Mouse (Mus musculus) macrophage (primary cell): ENCODE data around the gene Igdcc4. TPM values are rescaled to one million over a fixed set of nuclear protein-coding genes. Genes with fewer than 3 reads are reported as not detected.

Source experiments
- H3K27ac ChIP-seq: fragments of 350-480 bp; formaldehyde crosslinking; 2 replicates; pipeline ENCODE4 v1.9.0; 2021
- H3K36me3 ChIP-seq: fragments of 350-480 bp; formaldehyde crosslinking; 2 replicates; pipeline ENCODE4 v1.9.0; 2021; ENCODE audit errors: inconsistent target
- H3K4me3 ChIP-seq: fragments of 350-480 bp; formaldehyde crosslinking; 2 replicates; pipeline ENCODE4 v1.9.0; 2021; ENCODE audit errors: inconsistent target
- H3K79me2 ChIP-seq: fragments of 350-480 bp; formaldehyde crosslinking; 2 replicates; pipeline ENCODE4 v1.9.0; 2021; ENCODE audit errors: inconsistent target
- WGBS: methylation state at CpG from one replicate; pipeline ENCODE4 v1.1.7; 2026; ENCODE audit warnings: inconsistent platforms; ENCODE audit not compliant: missing documents; 5-methylcytosine and 5-hydroxymethylcytosine counted together
- polyA plus RNA-seq: library from polyadenylated mRNA; stranded (reverse); fragments of 250-400 nt; gene quantifications from 3 replicates; pipeline ENCODE4 v1.2.4, GENCODE M21; 2018; ENCODE audit warnings: inconsistent platforms

Gene Igdcc4
- polyA plus RNA-seq, 1 experiment from 2014 or later: 0.07 TPM

- 18% methylated on average over 25 of the region's 25 CpGs for WGBS
- Histone ChIP-seq H3K4me3 (no peak overlapping the region), H3K79me2 (no peaks in the 10 kb centered on the region), H3K36me3 (no peaks in the 10 kb centered on the region), H3K27ac (no peak overlapping the region)
Observed at GRCm38 (mm10) chr9:65128123-65128815, 27.0 kb downstream of the Igdcc4 start.

- WGBS: 16% methylated on average over 5 of the region's 5 CpGs
- Histone ChIP-seq H3K36me3 (no peaks in the 10 kb centered on the region), H3K4me3 (no peak overlapping the region), H3K79me2 (no peaks in the 10 kb centered on the region), H3K27ac (no peak overlapping the region)
Observed at GRCm38 (mm10) chr9:65131717-65132116, 30.4 kb downstream of the Igdcc4 start.

GRCm38 (mm10) chr9:65133739-65134138 lies 32.5 kb downstream of the Igdcc4 start:
- Histone ChIP-seq H3K36me3 (no peaks in the 10 kb centered on the region), H3K27ac (no peak overlapping the region), H3K4me3 (no peak overlapping the region), H3K79me2 (no peaks in the 10 kb centered on the region)
- WGBS: 26% methylated on average over 5 of the region's 10 CpGs

GRCm38 (mm10) chr9:65135126-65135525 lies 33.8 kb downstream of the Igdcc4 start:
- Histone ChIP-seq H3K79me2 (no peaks in the 10 kb centered on the region), H3K4me3 (no peak overlapping the region), H3K36me3 (no peaks in the 10 kb centered on the region), H3K27ac (no peak overlapping the region)
- WGBS: 98% methylated on average over 4 of the region's 4 CpGs

- H3K27ac ChIP-seq: no peak overlapping the region
- H3K79me2 ChIP-seq: no peaks in the 10 kb centered on the region
- H3K36me3 ChIP-seq: no peaks in the 10 kb centered on the region
- no peak overlapping the region for H3K4me3 ChIP-seq
- 11% methylated on average over 8 of the region's 8 CpGs for WGBS
Observed at GRCm38 (mm10) chr9:65140491-65140890, 39.2 kb downstream of the Igdcc4 start.

GRCm38 (mm10) chr9:65140936-65141305 lies 39.6 kb downstream of the Igdcc4 start, which contains the start of gene Igdcc3:
Igdcc3 (plus strand) TSS chr9:65141189.
- no peak within 1 kb of the TSS for H3K4me3 ChIP-seq
- no peak within 1 kb of the TSS for H3K27ac ChIP-seq
- H3K36me3 ChIP-seq: no peaks in the 10 kb centered on the region
- no peaks in the 10 kb centered on the region for H3K79me2 ChIP-seq
- WGBS: 2% methylated on average over 38 of the region's 48 CpGs

GRCm38 (mm10) chr9:65141306-65141975 lies 40.2 kb downstream of the Igdcc4 start:
- Histone ChIP-seq H3K27ac (no peak overlapping the region), H3K79me2 (no peaks in the 10 kb centered on the region), H3K4me3 (no peak overlapping the region), H3K36me3 (no peaks in the 10 kb centered on the region)
- WGBS: 1% methylated on average over 68 of the region's 73 CpGs

- Histone ChIP-seq H3K4me3 (no peak overlapping the region), H3K36me3 (no peaks in the 10 kb centered on the region), H3K27ac (no peak overlapping the region), H3K79me2 (no peaks in the 10 kb centered on the region)
- 3% methylated on average over 17 of the region's 17 CpGs for WGBS
Observed at GRCm38 (mm10) chr9:65141976-65142318, 40.7 kb downstream of the Igdcc4 start.

- H3K27ac ChIP-seq: no peak overlapping the region
- H3K4me3 ChIP-seq: no peak overlapping the region
- no peaks in the 10 kb centered on the region for H3K36me3 ChIP-seq
- 11% methylated on average over 8 of the region's 8 CpGs for WGBS
- no peaks in the 10 kb centered on the region for H3K79me2 ChIP-seq
Observed at GRCm38 (mm10) chr9:65142399-65142798, 41.1 kb downstream of the Igdcc4 start.

- WGBS: 83% methylated on average over 4 of the region's 5 CpGs
- no peak overlapping the region for H3K27ac ChIP-seq
- H3K36me3 ChIP-seq: no peaks in the 10 kb centered on the region
- no peak overlapping the region for H3K4me3 ChIP-seq
- H3K79me2 ChIP-seq: no peaks in the 10 kb centered on the region
Observed at GRCm38 (mm10) chr9:65146001-65146400, 44.7 kb downstream of the Igdcc4 start.

- H3K79me2 ChIP-seq: no peaks in the 10 kb centered on the region
- H3K27ac ChIP-seq: no peak overlapping the region
- 81% methylated on average over 7 of the region's 7 CpGs for WGBS
- H3K36me3 ChIP-seq: no peaks in the 10 kb centered on the region
- H3K4me3 ChIP-seq: no peak overlapping the region
Observed at GRCm38 (mm10) chr9:65148507-65148906, 47.2 kb downstream of the Igdcc4 start.

GRCm38 (mm10) chr9:65152711-65153330 lies 51.5 kb downstream of the Igdcc4 start:
- no peaks in the 10 kb centered on the region for H3K79me2 ChIP-seq
- no peak overlapping the region for H3K27ac ChIP-seq
- no peaks in the 10 kb centered on the region for H3K36me3 ChIP-seq
- no peak overlapping the region for H3K4me3 ChIP-seq
- WGBS: 82% methylated on average over 6 of the region's 6 CpGs

- H3K27ac ChIP-seq: no peak overlapping the region
- 85% methylated on average over 5 of the region's 5 CpGs for WGBS
- no peak overlapping the region for H3K4me3 ChIP-seq
- no peaks in the 10 kb centered on the region for H3K36me3 ChIP-seq
- no peaks in the 10 kb centered on the region for H3K79me2 ChIP-seq
Observed at GRCm38 (mm10) chr9:65153331-65153711, 52.0 kb downstream of the Igdcc4 start.

- Histone ChIP-seq H3K4me3 (no peak overlapping the region), H3K27ac (no peak overlapping the region), H3K36me3 (no peaks in the 10 kb centered on the region), H3K79me2 (no peaks in the 10 kb centered on the region)
- 90% methylated on average over 9 of the region's 9 CpGs for WGBS
Observed at GRCm38 (mm10) chr9:65154692-65155455, 53.6 kb downstream of the Igdcc4 start.

- Histone ChIP-seq H3K27ac (no peak overlapping the region), H3K36me3 (no peaks in the 10 kb centered on the region), H3K4me3 (no peak overlapping the region), H3K79me2 (no peaks in the 10 kb centered on the region)
- WGBS: 10% methylated on average over 8 of the region's 8 CpGs
Observed at GRCm38 (mm10) chr9:65156604-65157003, 55.3 kb downstream of the Igdcc4 start.
